ENCODE assay signal across 8 mouse cellular contexts in the genomic region with DNA sequence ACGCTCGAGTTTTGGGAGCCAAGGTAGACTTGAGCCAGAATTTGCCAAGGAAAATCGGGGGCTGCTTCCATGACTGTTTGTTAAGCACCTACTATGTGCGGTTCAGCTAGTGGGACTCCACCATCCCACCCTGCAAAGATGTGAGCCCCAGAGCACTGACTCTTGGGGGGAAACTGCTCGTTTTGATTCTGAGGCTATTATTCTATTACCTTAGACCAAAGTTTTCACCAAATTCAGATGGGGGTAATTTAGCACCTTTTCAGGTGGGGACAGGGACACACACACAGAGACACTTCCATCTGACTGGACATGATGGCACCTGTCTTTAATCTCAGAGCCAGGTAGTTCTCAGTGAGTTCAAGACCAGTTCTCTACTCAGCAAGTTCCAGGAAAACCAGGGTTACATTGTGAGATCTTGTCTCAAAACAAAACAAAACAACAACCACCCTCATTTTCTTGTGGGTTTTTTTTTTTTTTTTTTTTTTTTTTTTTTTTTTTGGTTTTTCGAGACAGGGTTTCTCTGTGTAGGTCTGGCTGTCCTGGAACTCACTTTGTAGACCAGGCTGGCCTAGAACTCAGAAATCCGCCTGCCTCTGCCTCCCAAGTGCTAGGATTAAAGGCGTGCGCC. TPM values are rescaled to one million over a fixed set of nuclear protein-coding genes. Genes with fewer than 3 reads are reported as not detected.
DNase-seq lines count a peak whose midpoint lies in the region; ATAC-seq and TF ChIP-seq lines count a peak whose summit lies in the region.

No protein-coding gene starts in this region.

- no peak for DNase-seq in liver, adult 2 months (ENCODE audit: extremely low read depth, low read depth, low spot score)
- no peak for DNase-seq in liver
- DNase-seq in naive thymus-derived CD4-positive, alpha-beta T cell, adult 2 months (ENCODE audit: low read depth): peak; percentile 18
- no peak for DNase-seq in testis, postnatal 14 days (ENCODE audit: low spot score)
- DNase-seq in thymus, postnatal 25 days: no peak
- DNase-seq in cerebellum, postnatal 4 days (ENCODE audit: low spot score in 2 of 2): no peak

- 0 out of 2 replicates have a peak, but pooled peaks cover 3% of the 10 kb centered on the region for H3K4me1 ChIP-seq in liver, adult 2 months (ENCODE audit: control insufficient read depth, insufficient read depth, low read length)
- no peaks in the 10 kb centered on the region for H3K4me1 ChIP-seq in embryonic facial prominence, embryonic 13.5 days
- peaks cover 8% of the 10 kb centered on the region for H3K4me1 ChIP-seq in intestine, embryonic 15.5 days (replicated peaks)

- H3K27me3 ChIP-seq in liver, adult 2 months (ENCODE audit: control insufficient read depth, insufficient read depth, low read length): no peaks in the 10 kb centered on the region
- peaks cover 57% of the 10 kb centered on the region for H3K27me3 ChIP-seq in embryonic facial prominence, embryonic 13.5 days
- H3K27me3 ChIP-seq in intestine, embryonic 15.5 days (replicated peaks): peaks cover 28% of the 10 kb centered on the region

- no peak overlapping the region for H3K27ac ChIP-seq in liver, adult 2 months (replicated peaks; ENCODE audit: insufficient read depth, low read depth, low read length)
- peak overlapping the region; percentile 22; the same call in 1 of the 2 replicates for H3K27ac ChIP-seq in embryonic facial prominence, embryonic 13.5 days
- 0 out of 2 replicates have a peak overlapping the region, but pooled peaks have one; percentile 32 for H3K27ac ChIP-seq in intestine, embryonic 15.5 days

- H3K9me3 ChIP-seq in embryonic facial prominence, embryonic 13.5 days: no peaks in the 10 kb centered on the region
- H3K9me3 ChIP-seq in intestine, embryonic 15.5 days: no peaks in the 10 kb centered on the region

- H3K4me3 ChIP-seq in liver, adult 2 months (ENCODE audit: insufficient read depth, low read depth, low read length): peak overlapping the region; percentile 73; the same call in 1 of the 2 replicates
- peak overlapping the region; percentile 66 for H3K4me3 ChIP-seq in embryonic facial prominence, embryonic 13.5 days
- H3K4me3 ChIP-seq in intestine, embryonic 15.5 days (replicated peaks): peak overlapping the region; percentile 58

- peak overlapping the region; percentile 96 for H3K4me2 ChIP-seq in embryonic facial prominence, embryonic 13.5 days
- peak overlapping the region; percentile 99 for H3K4me2 ChIP-seq in intestine, embryonic 15.5 days (replicated peaks)

- peaks cover 2% of the 10 kb centered on the region; the same call in 1 of the 2 replicates for H3K79me2 ChIP-seq in liver, adult 2 months (ENCODE audit: control insufficient read depth, insufficient read depth, low read length)

- no peak for TF ChIP-seq CTCF in liver, adult 2 months (IDR thresholded peaks at IDR 0.05; ENCODE audit: low read depth, low read length)

- H3K36me3 ChIP-seq in liver, adult 2 months (ENCODE audit: control insufficient read depth, insufficient read depth, low read length): no peaks in the 10 kb centered on the region
- H3K36me3 ChIP-seq in embryonic facial prominence, embryonic 13.5 days: no peaks in the 10 kb centered on the region
- no peaks in the 10 kb centered on the region for H3K36me3 ChIP-seq in intestine, embryonic 15.5 days

- no peak for TF ChIP-seq POLR2A in liver, adult 2 months (IDR thresholded peaks at IDR 0.05; ENCODE audit: extremely low read depth, insufficient read depth, low read length)

- 45% methylated on average over 8 of the region's 9 CpGs for WGBS in liver, adult 2 months
- 42% methylated on average over 8 of the region's 9 CpGs for WGBS in embryonic facial prominence, embryonic 13.5 days
- WGBS in intestine, embryonic 15.5 days: 51% methylated on average over 8 of the region's 9 CpGs

- no peak for ATAC-seq in embryonic facial prominence, embryonic 13.5 days (ENCODE audit: insufficient number of reproducible peaks, insufficient read depth, low FRiP score, low TSS enrichment, low read depth)
- ATAC-seq in intestine, embryonic 15.5 days: no peak

- H3K9ac ChIP-seq in liver, adult 2 months (ENCODE audit: low read depth, low read length): no peak overlapping the region
- peak overlapping the region; percentile 77 for H3K9ac ChIP-seq in embryonic facial prominence, embryonic 13.5 days
- H3K9ac ChIP-seq in intestine, embryonic 15.5 days: peak overlapping the region; percentile 58; the same call in 1 of the 2 replicates

RNA-seq across cellular contexts. Expression of a gene that starts 0.4 kb away (rescaled TPM):
- 7.4 and 9.5 TPM in 2 replicates for total RNA-seq in liver, adult 2 months (2014; rRNA removed)
- polyA plus RNA-seq in liver, adult 2 months (2012; rRNA removed): 4.3 and 4.5 TPM in 2 replicates
- polyA plus RNA-seq in embryonic facial prominence, embryonic 13.5 days (2015; fragmentation: Nextera tagmentation; extraction: Ambion mirVana): 1.5 TPM in 2 replicates
- 0.72 and 0.73 TPM in 2 replicates for polyA plus RNA-seq in intestine, embryonic 15.5 days (2015; fragmentation: Nextera tagmentation; extraction: Ambion mirVana)

RNA-seq across cellular contexts. Expression of a gene that starts 21.9 kb away (rescaled TPM):
- 0.28 and 0.34 TPM in 2 replicates for total RNA-seq in liver, adult 2 months (2014; rRNA removed)
- polyA plus RNA-seq in liver, adult 2 months (2012; rRNA removed): 0.12 and 0.13 TPM in 2 replicates
- polyA plus RNA-seq in embryonic facial prominence, embryonic 13.5 days (2015; fragmentation: Nextera tagmentation; extraction: Ambion mirVana): 0.81 and 0.83 TPM in 2 replicates
- polyA plus RNA-seq in intestine, embryonic 15.5 days (2015; fragmentation: Nextera tagmentation; extraction: Ambion mirVana): 0.55 and 0.57 TPM in 2 replicates
